Mouse (Mus musculus) myocyte (in vitro differentiated cells): Measurements from ENCODE around the gene Elk4.

ENCODE experiments used
- CEBPB ChIP-seq: IDR thresholded peaks from 2 replicates; pipeline ENCODE4 v1.6.1; 2011; ENCODE audit warnings: mild to moderate bottlenecking, moderate library complexity; ENCODE audit not compliant: poor library complexity, insufficient read depth, severe bottlenecking
- POLR2AphosphoS2 ChIP-seq: IDR thresholded peaks from one replicate; pipeline ENCODE4 v1.6.1; 2011; ENCODE audit warnings: low read depth, control low read depth; ENCODE audit not compliant: insufficient read length

- no peak for TF ChIP-seq POLR2AphosphoS2
- TF ChIP-seq CEBPB, result no peak
Observed at GRCm38 (mm10) chr1:132008881-132009644, 1.7 kb downstream of the Elk4 start.
